Mouse (Mus musculus) frontal cortex, adult (tissue): ENCODE measurements around the gene Shkbp1.
A peak's percentile ranks its signal among the peaks of the same experiment; 100 is the strongest.

ENCODE experiments used
- ATAC-seq: cut with Nextera tagmentation; 2 replicates; pipeline ENCODE4 v1.9.2; 2017; ENCODE audit warnings: mild to moderate bottlenecking, moderate library complexity, mixed read lengths; ENCODE audit not compliant: low TSS enrichment

The Shkbp1 gene

GRCm38 (mm10) chr7:27310306-27310705 lies 45.5 kb downstream of the Shkbp1 start:
- no peak; the same call in 1 of the 2 replicates for ATAC-seq

DNA sequence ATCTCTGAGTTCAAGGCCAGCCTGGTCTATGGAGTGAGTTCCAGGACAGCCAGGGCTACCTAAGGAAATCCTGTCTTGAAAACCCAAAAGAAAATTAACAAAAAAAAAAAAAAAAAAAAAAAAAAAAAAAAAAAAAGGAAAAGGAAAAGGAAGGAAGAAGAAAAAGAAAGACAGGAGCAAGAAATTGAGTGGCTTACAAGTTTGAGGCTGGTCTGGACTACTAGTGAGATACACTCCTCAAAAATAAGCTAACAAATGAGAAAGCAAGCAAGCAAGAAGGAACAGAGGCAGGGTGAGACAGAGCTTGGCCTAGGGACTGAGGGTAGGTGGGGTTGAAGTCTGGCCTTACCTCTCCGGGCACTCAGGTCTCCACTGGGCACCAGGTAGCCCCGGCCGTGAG lies 46.0 kb downstream of the Shkbp1 start:
- no peak for ATAC-seq

GRCm38 (mm10) chr7:27308821-27309549 lies 46.8 kb downstream of the Shkbp1 start:
- no peak for ATAC-seq

- no peak for ATAC-seq
Observed at GRCm38 (mm10) chr7:27307551-27307950, 48.3 kb downstream of the Shkbp1 start.

GRCm38 (mm10) chr7:27306161-27307160 lies 49.4 kb downstream of the Shkbp1 start:
- no peak for ATAC-seq

- no peak for ATAC-seq
Observed at GRCm38 (mm10) chr7:27305091-27305730, 50.6 kb downstream of the Shkbp1 start.

GRCm38 (mm10) chr7:27302172-27302571 lies 53.6 kb downstream of the Shkbp1 start:
- ATAC-seq = peak; percentile 36; the same call in 1 of the 2 replicates

- ATAC-seq = peak; percentile 85
Observed at GRCm38 (mm10) chr7:27300801-27301200, 55.0 kb downstream of the Shkbp1 start.

DNA sequence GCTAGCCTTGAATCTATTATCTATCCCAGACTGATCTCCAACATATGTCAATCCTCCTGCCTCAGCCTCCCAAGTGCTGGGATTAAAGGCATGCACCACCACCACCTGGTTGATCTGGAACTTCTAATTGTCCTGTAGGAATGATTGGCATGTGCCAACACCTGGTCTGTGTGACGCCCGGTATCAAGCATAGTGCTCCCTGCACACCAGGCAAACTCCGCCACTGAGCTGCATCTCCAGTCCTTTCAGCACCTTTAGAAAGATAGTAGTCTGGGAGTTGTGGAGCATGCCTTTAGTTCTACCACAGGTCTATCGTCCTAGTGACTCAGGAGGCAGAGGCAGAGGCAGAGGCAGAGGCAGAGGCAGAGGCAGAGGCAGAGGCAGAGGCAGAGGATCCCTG lies 55.5 kb downstream of the Shkbp1 start:
- no peak for ATAC-seq

DNA sequence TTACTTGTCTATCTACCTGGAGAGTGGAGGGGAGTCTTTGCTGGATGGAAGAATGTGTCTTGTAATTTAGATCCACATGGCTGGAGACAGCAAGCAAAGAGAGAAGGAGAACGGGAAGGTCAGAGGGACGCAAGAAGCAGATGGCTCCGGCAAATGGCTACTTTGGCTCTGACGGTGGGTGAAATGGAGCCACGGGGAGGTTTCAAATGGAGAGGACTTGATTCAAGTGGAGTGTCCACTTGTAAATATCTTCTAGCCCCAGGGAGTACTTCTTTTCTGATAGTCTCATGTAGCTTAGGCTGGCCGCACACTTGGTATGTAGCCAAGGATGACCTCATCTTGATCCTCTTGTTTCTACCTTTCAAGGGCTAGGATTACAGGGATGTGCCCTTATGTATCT lies 57.0 kb downstream of the Shkbp1 start:
- ATAC-seq = no peak

DNA sequence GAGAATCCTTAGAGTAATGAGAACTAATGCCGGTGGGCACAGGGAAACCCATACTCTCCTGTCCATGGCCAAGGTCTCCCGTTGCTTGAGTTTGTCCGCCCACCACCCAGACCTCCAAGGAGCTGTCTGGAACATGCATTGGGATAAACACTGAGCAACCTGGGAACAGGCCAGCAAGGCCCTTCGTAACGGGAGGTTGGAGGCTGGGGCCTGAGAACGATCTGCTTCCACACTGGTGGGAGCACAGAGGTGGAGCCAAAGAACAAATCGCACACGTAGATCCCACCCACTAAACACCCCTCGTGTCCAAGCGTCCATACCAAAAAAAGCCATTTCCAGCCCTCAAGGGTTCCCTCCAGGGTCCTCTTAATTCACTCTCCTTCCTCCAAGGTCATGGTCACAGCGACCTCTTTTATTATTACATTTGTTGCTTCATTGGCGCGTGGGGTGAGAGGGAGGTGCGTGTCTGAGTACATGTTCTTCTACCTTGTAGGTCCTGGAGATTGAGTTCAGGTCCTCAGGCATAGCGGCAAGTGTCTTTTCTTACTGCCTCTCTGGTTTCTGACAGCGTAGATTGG lies 57.7 kb downstream of the Shkbp1 start:
- ATAC-seq = no peak

DNA sequence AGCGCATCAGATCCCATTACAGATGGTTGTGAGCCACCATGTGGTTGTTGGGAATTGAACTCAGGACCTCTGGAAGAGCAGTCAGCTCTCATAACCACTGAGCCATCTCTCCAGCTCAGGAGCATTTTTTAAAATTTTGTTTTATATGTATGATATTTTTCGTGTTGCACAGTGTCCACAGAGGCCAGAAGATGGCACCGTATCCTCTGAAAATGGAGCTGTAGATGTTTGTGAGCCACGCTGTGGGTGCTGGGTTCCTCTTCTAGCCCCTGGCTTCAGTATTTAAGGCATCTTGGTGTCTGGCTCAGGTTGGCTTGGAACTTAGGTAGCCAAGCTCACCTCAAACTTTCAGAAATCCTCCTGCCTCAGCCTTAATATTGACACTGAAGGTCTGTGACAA lies 59.3 kb downstream of the Shkbp1 start:
- ATAC-seq = no peak

GRCm38 (mm10) chr7:27295956-27296355 lies 59.9 kb downstream of the Shkbp1 start:
- ATAC-seq = no peak
